Mouse (Mus musculus): ENCODE data around the gene Numb. TPM values are rescaled to one million over a fixed set of nuclear protein-coding genes. Genes with fewer than 3 reads are reported as not detected.

Gene Numb
- polyA plus RNA-seq, 1 experiment from 2014 or later: 15.9 TPM

DNA sequence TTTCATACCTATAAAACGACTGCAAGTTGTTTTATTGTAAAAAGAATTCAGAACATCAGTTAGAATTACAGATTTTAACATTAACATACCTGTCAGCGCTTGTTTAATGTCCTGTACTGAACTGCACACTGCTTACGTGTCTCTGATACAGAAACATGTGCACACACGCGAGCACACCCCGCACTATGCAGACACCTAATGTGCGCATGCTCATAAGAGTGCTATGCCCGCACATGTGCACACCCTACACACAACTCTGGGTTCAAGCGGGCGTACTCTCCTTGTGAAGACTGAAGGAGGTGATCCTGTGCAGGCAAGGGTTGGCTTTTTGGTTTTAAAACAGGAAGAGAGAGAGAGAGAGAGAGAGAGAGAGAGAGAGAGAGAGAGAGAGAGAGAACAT lies 157.2 kb downstream of the Numb start:
- Histone ChIP-seq H3K27ac (replicated peaks) (no peak overlapping the region), H3K36me3 (replicated peaks) (no peaks in the 10 kb centered on the region), H3K9ac (no peak overlapping the region), H3K4me1 (replicated peaks) (peaks cover 19% of the 10 kb centered on the region), H3K9me3 (replicated peaks) (no peaks in the 10 kb centered on the region), H3K4me2 (peak overlapping the region; percentile 63; the same call in 1 of the 2 replicates), H3K4me3 (replicated peaks) (no peak overlapping the region), H3K27me3 (peaks cover 78% of the 10 kb centered on the region)
- WGBS (ENCODE audit: insufficient replicate concordance): 56% methylated on average over 10 of the region's 10 CpGs
- no peak for ATAC-seq (ENCODE audit: insufficient read depth)

DNA sequence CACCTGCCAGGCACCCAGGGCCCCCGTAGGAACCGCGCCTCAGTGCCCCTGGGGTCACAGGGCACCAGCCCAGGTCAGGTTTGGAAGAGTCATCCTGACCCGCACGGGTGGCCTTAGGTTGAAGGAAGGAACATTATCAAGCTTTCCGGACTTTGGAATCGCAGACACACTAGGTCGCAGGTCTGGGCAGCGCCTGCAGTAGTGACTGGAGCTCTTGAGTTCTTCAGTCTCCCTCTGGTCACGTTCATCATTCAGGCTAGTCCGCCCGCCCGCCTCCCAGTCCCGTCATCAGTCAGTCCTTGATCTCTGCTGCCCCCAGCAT lies 157.7 kb downstream of the Numb start:
- Histone ChIP-seq H3K4me1 (replicated peaks) (peaks cover 19% of the 10 kb centered on the region), H3K27me3 (peaks cover 78% of the 10 kb centered on the region), H3K4me3 (replicated peaks) (peak overlapping the region; percentile 40), H3K27ac (replicated peaks) (no peak overlapping the region), H3K4me2 (peak overlapping the region; percentile 63), H3K9me3 (replicated peaks) (no peaks in the 10 kb centered on the region), H3K9ac (no peak overlapping the region), H3K36me3 (replicated peaks) (no peaks in the 10 kb centered on the region)
- peak; percentile 15; the same call in 1 of the 2 replicates for ATAC-seq (ENCODE audit: insufficient read depth)
- WGBS (ENCODE audit: insufficient replicate concordance): 8% methylated on average over 14 of the region's 14 CpGs

DNA sequence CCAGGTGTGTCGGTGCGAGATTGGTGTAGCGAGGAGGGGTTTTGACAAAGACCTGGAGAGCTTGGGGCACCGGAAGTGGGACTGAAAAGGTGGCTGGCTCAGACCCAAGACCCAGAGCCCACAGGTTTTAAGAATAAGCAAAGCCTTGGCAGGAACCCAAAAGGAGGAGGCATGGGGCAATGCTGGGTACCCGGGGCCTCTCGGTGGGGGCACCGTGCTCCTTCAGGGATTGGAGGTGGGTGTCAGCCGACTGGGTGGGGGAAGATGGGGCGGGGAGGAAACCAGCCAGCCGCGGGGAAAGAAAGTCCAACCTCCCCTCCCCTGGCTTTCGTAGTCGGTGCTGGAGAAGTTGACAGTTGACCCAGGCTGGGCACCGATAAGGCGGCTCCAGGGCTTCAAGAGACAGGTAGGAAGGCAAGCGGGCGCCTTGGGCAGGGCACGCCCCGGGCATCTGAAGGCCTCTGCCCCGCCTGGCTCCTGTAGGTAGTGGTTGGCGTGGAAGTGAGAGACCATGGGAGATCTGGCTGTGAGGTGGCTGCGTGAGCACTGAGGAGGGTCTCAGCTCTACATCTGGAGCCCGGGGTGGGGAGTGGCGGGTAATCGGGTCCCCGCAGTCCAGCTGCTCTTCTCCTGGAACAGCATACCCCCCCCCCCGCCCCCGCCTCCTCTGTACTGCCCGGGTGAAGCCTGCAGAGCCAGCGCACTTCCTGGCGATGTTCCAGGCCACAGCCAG lies 158.3 kb downstream of the Numb start, which contains the start of gene Papln:
Gene Papln (plus strand): TSS at position 324 of the 733 bp plus-strand sequence.
- ATAC-seq (ENCODE audit: insufficient read depth): peak; percentile 32
- Histone ChIP-seq H3K4me1 (replicated peaks) (peaks cover 19% of the 10 kb centered on the region), H3K27me3 (peaks cover 73% of the 10 kb centered on the region), H3K4me2 (peak within 1 kb of the TSS; percentile 63), H3K4me3 (replicated peaks) (peak within 1 kb of the TSS; percentile 40), H3K9me3 (replicated peaks) (no peaks in the 10 kb centered on the region), H3K27ac (replicated peaks) (no peak within 1 kb of the TSS), H3K36me3 (replicated peaks) (no peaks in the 10 kb centered on the region), H3K9ac (0 out of 2 replicates have a peak within 1 kb of the TSS, but pooled peaks have one; percentile 11)
- WGBS (ENCODE audit: insufficient replicate concordance): 7% methylated on average over 31 of the region's 31 CpGs

DNA sequence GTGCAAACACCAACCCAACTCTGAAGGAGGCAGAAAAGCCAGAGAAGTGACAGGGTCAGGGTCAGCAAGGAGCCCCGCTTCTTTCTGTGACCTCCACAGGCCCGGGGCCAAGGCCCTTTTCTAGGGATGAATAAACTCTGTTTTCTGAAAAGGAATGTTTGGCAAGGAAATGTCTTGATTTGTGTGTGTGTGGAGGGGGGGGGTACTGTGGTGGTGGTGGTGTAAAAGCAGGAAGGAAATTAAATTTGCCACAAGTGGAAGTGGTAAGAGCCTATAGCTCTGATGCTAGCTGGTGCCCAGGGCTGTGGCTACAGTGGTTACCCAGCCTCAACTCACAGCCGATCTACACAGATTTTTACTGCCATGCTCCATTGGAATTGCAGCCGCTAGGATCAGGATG lies 159.0 kb downstream of the Numb start:
- no peak overlapping the region for H3K9ac ChIP-seq
- no peak overlapping the region for H3K27ac ChIP-seq (replicated peaks)
- peaks cover 18% of the 10 kb centered on the region for H3K4me1 ChIP-seq (replicated peaks)
- no peak overlapping the region for H3K4me3 ChIP-seq (replicated peaks)
- no peaks in the 10 kb centered on the region for H3K36me3 ChIP-seq (replicated peaks)
- ATAC-seq (ENCODE audit: insufficient read depth): no peak
- no peaks in the 10 kb centered on the region for H3K9me3 ChIP-seq (replicated peaks)
- 17% methylated on average over 4 of the region's 4 CpGs for WGBS (ENCODE audit: insufficient replicate concordance)
- peaks cover 68% of the 10 kb centered on the region for H3K27me3 ChIP-seq
- H3K4me2 ChIP-seq: no peak overlapping the region

DNA sequence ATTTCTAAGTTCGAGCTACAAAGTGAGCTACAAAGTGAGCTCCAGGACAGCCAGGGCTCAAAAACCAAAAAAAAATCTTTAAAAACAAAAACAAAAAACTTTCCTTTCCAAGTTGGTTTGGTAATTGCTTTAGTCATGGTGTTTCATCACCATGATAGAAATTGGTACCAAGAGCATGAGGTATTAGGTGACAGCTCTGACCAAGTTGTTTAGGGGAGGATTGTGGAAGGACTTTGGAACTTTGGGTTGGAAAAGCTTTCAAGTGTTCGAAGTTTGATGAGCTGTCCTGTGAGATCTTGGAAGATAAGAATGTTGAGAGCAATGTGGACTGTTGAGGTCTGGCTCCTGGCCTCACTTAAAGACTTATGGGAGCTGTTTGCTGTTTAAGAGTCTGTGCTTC lies 161.5 kb downstream of the Numb start:
- peaks cover 49% of the 10 kb centered on the region for H3K27me3 ChIP-seq

DNA sequence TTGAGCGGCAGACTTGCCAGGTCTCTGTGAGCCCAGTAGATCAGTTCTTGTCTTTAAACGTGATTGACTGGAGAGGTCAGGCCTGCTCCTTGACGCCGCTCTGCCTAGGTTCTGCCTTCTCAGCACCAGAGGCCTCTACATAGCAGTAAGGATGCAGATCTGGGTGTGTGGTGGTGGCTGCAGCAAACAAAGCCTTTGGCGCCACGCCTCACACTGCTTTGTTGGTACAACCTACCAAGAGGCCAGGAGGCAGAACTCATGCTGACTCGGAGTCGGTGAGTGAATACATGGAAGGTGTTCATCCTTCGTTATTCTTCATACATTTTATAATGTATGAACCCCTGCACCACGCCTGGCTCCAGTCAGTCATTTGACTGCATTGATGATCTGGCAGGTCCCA lies 163.0 kb downstream of the Numb start:
- ATAC-seq (ENCODE audit: insufficient read depth): no peak
- Histone ChIP-seq H3K27ac (replicated peaks) (no peak overlapping the region), H3K9ac (no peak overlapping the region), H3K9me3 (replicated peaks) (no peaks in the 10 kb centered on the region), H3K27me3 (peaks cover 34% of the 10 kb centered on the region), H3K4me2 (no peak overlapping the region), H3K4me3 (replicated peaks) (no peak overlapping the region), H3K36me3 (replicated peaks) (no peaks in the 10 kb centered on the region), H3K4me1 (replicated peaks) (peaks cover 11% of the 10 kb centered on the region)
- WGBS (ENCODE audit: insufficient replicate concordance): 64% methylated on average over 10 of the region's 10 CpGs

More for the DNA sequence above, 161.5 kb downstream of the Numb start:
- no peak overlapping the region for H3K27ac ChIP-seq (replicated peaks)
- H3K9ac ChIP-seq: no peak overlapping the region
- no peaks in the 10 kb centered on the region for H3K9me3 ChIP-seq (replicated peaks)
- H3K36me3 ChIP-seq (replicated peaks): no peaks in the 10 kb centered on the region
- H3K4me1 ChIP-seq (replicated peaks): peaks cover 16% of the 10 kb centered on the region
- ATAC-seq (ENCODE audit: insufficient read depth): no peak
- WGBS (ENCODE audit: insufficient replicate concordance): 62% methylated on average over 2 of the region's 2 CpGs
- H3K4me2 ChIP-seq: no peak overlapping the region
- no peak overlapping the region for H3K4me3 ChIP-seq (replicated peaks)

DNA sequence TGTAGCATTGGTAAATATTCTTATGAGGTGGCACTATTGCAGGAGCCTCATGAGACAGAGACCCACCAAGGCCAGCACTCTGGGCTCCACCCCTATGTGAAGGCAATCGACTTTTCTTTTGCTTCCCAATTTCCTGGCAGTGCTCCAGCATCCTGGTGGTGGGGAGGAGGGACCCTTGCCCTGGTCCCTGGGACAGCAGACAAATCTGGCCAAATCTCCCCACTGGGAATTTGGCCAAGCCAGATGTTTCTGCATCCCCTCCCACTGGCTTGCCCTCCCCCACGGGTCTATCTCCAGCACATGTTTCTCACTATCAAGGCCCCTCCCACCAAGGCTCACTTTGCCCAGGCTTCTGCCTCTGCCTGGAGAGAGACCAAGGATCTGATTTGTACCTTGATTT lies 169.2 kb downstream of the Numb start:
- Histone ChIP-seq H3K4me2 (no peak overlapping the region), H3K36me3 (replicated peaks) (no peaks in the 10 kb centered on the region), H3K9ac (no peak overlapping the region), H3K9me3 (replicated peaks) (no peaks in the 10 kb centered on the region), H3K4me1 (replicated peaks) (no peaks in the 10 kb centered on the region; the same call in none of the 2 replicates), H3K27me3 (0 out of 2 replicates have a peak, but pooled peaks cover 5% of the 10 kb centered on the region), H3K4me3 (replicated peaks) (no peak overlapping the region), H3K27ac (replicated peaks) (no peak overlapping the region)
- 24% methylated on average over 2 of the region's 2 CpGs for WGBS (ENCODE audit: insufficient replicate concordance)
- ATAC-seq (ENCODE audit: insufficient read depth): no peak

DNA sequence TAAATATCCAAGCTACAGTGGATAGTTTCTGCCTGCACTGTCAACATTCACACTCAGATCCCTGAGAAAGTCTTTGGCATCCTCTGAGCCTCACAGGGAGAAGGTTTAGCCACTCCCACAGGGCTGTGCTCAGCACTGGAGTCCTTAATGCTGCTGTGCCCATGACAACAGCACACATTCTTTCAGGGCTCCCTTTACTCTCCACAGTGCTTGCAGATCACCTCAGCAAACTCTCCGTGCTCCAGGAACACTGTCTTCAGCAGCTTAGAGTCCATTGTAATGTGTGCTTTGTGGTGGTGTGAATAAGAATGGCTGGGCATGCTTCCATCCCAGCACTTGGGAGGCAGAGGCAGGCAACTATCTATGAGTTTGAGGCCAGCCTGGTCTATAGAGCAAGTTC lies 172.5 kb downstream of the Numb start:
- Histone ChIP-seq H3K4me2 (no peak overlapping the region), H3K4me1 (replicated peaks) (no peaks in the 10 kb centered on the region; the same call in none of the 2 replicates), H3K9me3 (replicated peaks) (no peaks in the 10 kb centered on the region), H3K36me3 (replicated peaks) (no peaks in the 10 kb centered on the region), H3K4me3 (replicated peaks) (no peak overlapping the region), H3K27me3 (0 out of 2 replicates have a peak, but pooled peaks cover 5% of the 10 kb centered on the region), H3K9ac (no peak overlapping the region), H3K27ac (replicated peaks) (no peak overlapping the region)
- ATAC-seq (ENCODE audit: insufficient read depth): no peak
- WGBS (ENCODE audit: insufficient replicate concordance): 48% methylated on average over 1 of the region's 1 CpGs

Other genes starting within 250 kb of the Numb start
- gene Psen1, start 233.8 kb downstream of the Numb start, polyA plus RNA-seq (2015; fragmentation: Nextera tagmentation; extraction: Ambion mirVana): 20.4 and 21.2 TPM in 2 replicates
- 0.78 and 1.7 TPM in 2 replicates for gene Papln, start 158.3 kb downstream of the Numb start, polyA plus RNA-seq (2015; fragmentation: Nextera tagmentation; extraction: Ambion mirVana)
- gene Riox1, start 28.7 kb upstream of the Numb start, polyA plus RNA-seq (2015; fragmentation: Nextera tagmentation; extraction: Ambion mirVana): 7.1 and 7.8 TPM in 2 replicates
- gene Heatr4, start 62.9 kb upstream of the Numb start, polyA plus RNA-seq (2015; fragmentation: Nextera tagmentation; extraction: Ambion mirVana): not detected in 2 replicates
- 12.4 and 12.6 TPM in 2 replicates for gene Acot2, start 65.9 kb upstream of the Numb start, polyA plus RNA-seq (2015; fragmentation: Nextera tagmentation; extraction: Ambion mirVana)
- 35.8 and 44.5 TPM in 2 replicates for gene Acot1, start 87.6 kb upstream of the Numb start, polyA plus RNA-seq (2015; fragmentation: Nextera tagmentation; extraction: Ambion mirVana)
- gene Acot4, start 116.4 kb upstream of the Numb start, polyA plus RNA-seq (2015; fragmentation: Nextera tagmentation; extraction: Ambion mirVana): 10.4 and 11.2 TPM in 2 replicates
- gene Gm49366, start 117.0 kb upstream of the Numb start, polyA plus RNA-seq (2015; fragmentation: Nextera tagmentation; extraction: Ambion mirVana): not detected in 2 replicates
- 6.6 and 7.4 TPM in 2 replicates for gene Acot3, start 130.2 kb upstream of the Numb start, polyA plus RNA-seq (2015; fragmentation: Nextera tagmentation; extraction: Ambion mirVana)
- gene Acot5, start 147.4 kb upstream of the Numb start, polyA plus RNA-seq (2015; fragmentation: Nextera tagmentation; extraction: Ambion mirVana): 0.06 TPM in 1 of 2 replicates, not detected in the other
- 0.44 and 0.66 TPM in 2 replicates for gene Acot6, start 178.7 kb upstream of the Numb start, polyA plus RNA-seq (2015; fragmentation: Nextera tagmentation; extraction: Ambion mirVana)
- gene Dnal1, start 192.4 kb upstream of the Numb start, polyA plus RNA-seq (2015; fragmentation: Nextera tagmentation; extraction: Ambion mirVana): 0.23 and 0.24 TPM in 2 replicates
- gene Pnma1, start 226.6 kb upstream of the Numb start, polyA plus RNA-seq (2015; fragmentation: Nextera tagmentation; extraction: Ambion mirVana): 0.16 and 0.24 TPM in 2 replicates